Mouse (Mus musculus): ENCODE measurements at regions not wholly inside any gene's neighbourhood (a gene's known extent, or its start where the extent isn't known, plus 50 kb on each side); places are given as distances from the start of the nearest gene placed in this dataset.

GRCm38 (mm10) chr11:113164510-113164909 is 382.5 kb downstream of the Sox9 start:
- TF ChIP-seq CTCF (IDR thresholded peaks at IDR 0.05; ENCODE audit: low read depth, low read length) (no peak), TAL1 (conservative IDR thresholded peaks at IDR 0.05; ENCODE audit: low read depth, low read length) (no peak)

All from G1E (cell line).